Comparison of ENCODE assay signal across 27 mouse cellular contexts in the genomic region with DNA sequence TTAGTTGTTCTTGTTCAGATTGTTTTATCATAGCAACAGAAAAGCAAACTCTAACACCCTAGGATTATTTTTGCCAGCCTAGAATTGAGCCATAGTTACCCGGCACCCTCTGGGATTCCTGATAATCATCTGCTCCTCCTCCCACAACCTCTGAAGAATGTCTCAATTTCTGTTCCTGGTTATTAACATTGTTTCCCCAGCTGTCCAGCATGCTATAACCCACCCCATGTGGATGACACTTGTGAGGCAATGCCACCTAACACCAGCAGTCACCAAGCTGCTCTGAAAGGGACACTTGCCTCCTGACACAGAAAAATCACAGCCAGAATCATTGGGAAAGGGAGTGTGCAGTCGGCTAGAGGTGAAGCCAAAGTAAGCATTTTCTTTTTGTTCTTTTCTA.
DNase-seq lines count a peak whose midpoint lies in the region; TF ChIP-seq lines count a peak whose summit lies in the region.
"Had no signal": no experiment of that assay in that cellular context is flagged by ENCODE, and none has a peak within 500 bp of the region (broad histone marks: within the 10 kb centered on the region; RNA-seq: fewer than 3 reads in every experiment).

No protein-coding gene starts in this region.

- no peak for TF ChIP-seq POLR2A in myocyte (IDR thresholded peaks at IDR 0.05; ENCODE audit: insufficient read length, low read depth)

- H3ac ChIP-seq in C2C12 (ENCODE audit: control insufficient read depth, insufficient read length, low read depth) (no peak overlapping the region), myocyte (ENCODE audit: control insufficient read depth, insufficient read length) (no peak overlapping the region)

- DNase-seq in adrenal gland, postnatal 10 days: peak; percentile 2
- DNase-seq in adrenal gland, adult 8-10 months: no peak
- DNase-seq in fat pad, adult 2 months (ENCODE audit: extremely low read depth, low read depth, low spot score): peak; percentile 42
- DNase-seq in lung, postnatal 36 days: no peak
- DNase-seq in right cerebral cortex, postnatal 14 days: no peak
- DNase-seq: adrenal gland, postnatal 25 days; cerebellum, adult 11 months; cerebellum, adult 2 months; cerebellum, adult 9-11 months; cerebellum, postnatal 25 days; gastrocnemius, adult 2 months; gastrocnemius, postnatal 14 days; heart, adult 18-20 months; heart, postnatal 10 days; heart, postnatal 36 days had no signal

- H3K27me3 ChIP-seq in C2C12 (ENCODE audit: control insufficient read depth, insufficient read depth, insufficient read length) (no peaks in the 10 kb centered on the region), myocyte (ENCODE audit: control insufficient read depth, insufficient read depth, insufficient read length) (no peaks in the 10 kb centered on the region)
- H3K27me3 ChIP-seq: CH12.LX; embryonic facial prominence, embryonic 12.5 days; embryonic facial prominence, embryonic 15.5 days; forebrain, embryonic 12.5 days; heart, embryonic 12.5 days; heart, embryonic 15.5 days; hindbrain, embryonic 13.5 days; intestine, embryonic 15.5 days had no signal

- H3K4me3 ChIP-seq in C2C12 (ENCODE audit: insufficient read depth, poor library complexity, severe bottlenecking) (no peak overlapping the region), myocyte (no peak overlapping the region)
- H3K4me3 ChIP-seq: embryonic facial prominence, embryonic 12.5 days; embryonic facial prominence, embryonic 15.5 days; forebrain, embryonic 12.5 days; gastrocnemius, adult 2 months; heart, embryonic 12.5 days; heart, embryonic 15.5 days; hindbrain, embryonic 10.5 days; hindbrain, embryonic 13.5 days; intestine, embryonic 15.5 days had no signal

- no peaks in the 10 kb centered on the region for H3K79me3 ChIP-seq in C2C12 (ENCODE audit: low read depth)

- H3K79me2 ChIP-seq in C2C12 (ENCODE audit: control insufficient read depth, insufficient read depth) (no peaks in the 10 kb centered on the region), myocyte (ENCODE audit: control insufficient read depth, insufficient read depth) (no peaks in the 10 kb centered on the region)

- peak overlapping the region; percentile 14 for H3K4me2 ChIP-seq in myocyte (ENCODE audit: low read depth)
- H3K4me2 ChIP-seq: embryonic facial prominence, embryonic 12.5 days; embryonic facial prominence, embryonic 15.5 days; forebrain, embryonic 12.5 days; heart, embryonic 12.5 days; heart, embryonic 15.5 days; hindbrain, embryonic 13.5 days; intestine, embryonic 15.5 days had no signal

- H3K36me3 ChIP-seq in C2C12 (ENCODE audit: control insufficient read depth, insufficient read depth): no peaks in the 10 kb centered on the region
- no peaks in the 10 kb centered on the region for H3K36me3 ChIP-seq in myocyte (ENCODE audit: control insufficient read depth, insufficient read depth)
- H3K36me3 ChIP-seq: embryonic facial prominence, embryonic 12.5 days; embryonic facial prominence, embryonic 15.5 days; forebrain, embryonic 12.5 days; G1E; heart, embryonic 12.5 days; heart, embryonic 15.5 days; hindbrain, embryonic 10.5 days; hindbrain, embryonic 13.5 days; intestine, embryonic 15.5 days had no signal

- no peak for TF ChIP-seq CTCF in C2C12 (IDR thresholded peaks at IDR 0.05; ENCODE audit: control insufficient read depth, insufficient read depth, insufficient read length)

TF ChIP-seq in C2C12, 6 proteins besides CTCF, POLR2A, EP300 and RAD21:
- TF ChIP-seq MYOG (IDR thresholded peaks at IDR 0.05; ENCODE audit: control insufficient read depth, extremely low read depth, insufficient read length) (no peak), MYOD1 (IDR thresholded peaks at IDR 0.05; ENCODE audit: control insufficient read depth, insufficient read length, low read depth) (peak; percentile 89)

TF ChIP-seq in myocyte, 11 proteins besides CTCF, POLR2A, EP300 and RAD21:
- peak; percentile 56; the same call in 1 of the 2 replicates for TF ChIP-seq CEBPB (IDR thresholded peaks at IDR 0.05; ENCODE audit: insufficient read depth, poor library complexity, severe bottlenecking)
- TF ChIP-seq MYOG (IDR thresholded peaks at IDR 0.05; ENCODE audit: control insufficient read depth in 1 of 3, insufficient read depth in 1 of 3, insufficient read length in 2 of 3, low read depth in 2 of 3): peak in 2 of 3 experiments; percentile 73 to 81
- no peak for TF ChIP-seq USF1 (IDR thresholded peaks at IDR 0.05; ENCODE audit: low read depth)
- TF ChIP-seq MYOD1 (IDR thresholded peaks at IDR 0.05; ENCODE audit: control insufficient read depth in 1 of 3, insufficient read length in 2 of 3, low read depth in 2 of 3): peak; percentile 22 to 86 (median 56)
- peak; percentile 54 for TF ChIP-seq TCF12 (IDR thresholded peaks at IDR 0.05; ENCODE audit: insufficient read depth, poor library complexity, severe bottlenecking)
- no peak for TF ChIP-seq REST (IDR thresholded peaks at IDR 0.05; ENCODE audit: insufficient read depth, insufficient read length)
- TF ChIP-seq POLR2AphosphoS2 (IDR thresholded peaks at IDR 0.05; ENCODE audit: insufficient read length, low read depth): no peak
TF ChIP-seq in myocyte: peak in this region for 4.

Comparison
In these comparisons a context has a peak if more than half of its experiments do, and no peak if none do; other contexts are left out.
1. DNase-seq: peak in adrenal gland, postnatal 10 days (single experiment) and fat pad, adult 2 months (single experiment); none in adrenal gland, adult 8-10 months (single experiment), lung, postnatal 36 days (single experiment) and right cerebral cortex, postnatal 14 days (single experiment).